Mouse (Mus musculus) spleen, adult 2 months (tissue): ENCODE measurements at regions not wholly inside any gene's neighbourhood (a gene's known extent, or its start where the extent isn't known, plus 50 kb on each side); places are given as distances from the start of the nearest gene placed in this dataset.

ENCODE experiments used
- CTCF ChIP-seq: fragments of 200-500 bp; IDR thresholded peaks from 2 replicates; pipeline ENCODE4 v1.5.1; 2011; ENCODE audit warnings: mild to moderate bottlenecking, inconsistent platforms; ENCODE audit not compliant: insufficient read depth, insufficient read length, insufficient replicate concordance; ENCODE audit errors: extremely low read depth
- POLR2A ChIP-seq: fragments of 200-500 bp; IDR thresholded peaks from 2 replicates; pipeline ENCODE4 v1.6.1; 2011; ENCODE audit warnings: low read depth, low read length, inconsistent platforms

DNA sequence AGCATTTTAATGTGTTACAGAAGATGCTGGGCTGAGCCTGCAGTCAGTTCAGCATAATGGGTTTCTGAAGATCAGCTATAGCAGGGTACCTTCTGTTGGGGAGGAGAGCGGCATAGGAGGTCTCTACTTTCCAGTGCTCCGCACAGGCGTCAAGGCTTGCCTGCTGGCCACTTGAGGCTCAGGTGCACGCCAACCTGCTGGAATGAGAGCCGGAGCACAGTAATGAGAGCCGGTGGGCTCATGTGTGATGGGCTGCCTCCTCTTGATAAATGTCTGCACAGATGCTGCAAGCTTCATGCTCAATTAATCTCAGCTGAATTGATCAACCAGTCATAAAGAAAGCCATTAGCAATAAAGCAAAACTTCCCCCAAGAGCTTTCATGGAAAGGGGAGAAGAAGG is 290.6 kb downstream of the Foxo1 start:
- TF ChIP-seq CTCF: no peak
- no peak for TF ChIP-seq POLR2A
